Mouse (Mus musculus) lung, postnatal 25 days (tissue): ENCODE measurements around the gene Arhgef18.

Experiments used
- DNase-seq: peaks from one replicate; pipeline ENCODE4 v3.0.0; 2022; ENCODE audit warnings: low spot score

The Arhgef18 gene

DNA sequence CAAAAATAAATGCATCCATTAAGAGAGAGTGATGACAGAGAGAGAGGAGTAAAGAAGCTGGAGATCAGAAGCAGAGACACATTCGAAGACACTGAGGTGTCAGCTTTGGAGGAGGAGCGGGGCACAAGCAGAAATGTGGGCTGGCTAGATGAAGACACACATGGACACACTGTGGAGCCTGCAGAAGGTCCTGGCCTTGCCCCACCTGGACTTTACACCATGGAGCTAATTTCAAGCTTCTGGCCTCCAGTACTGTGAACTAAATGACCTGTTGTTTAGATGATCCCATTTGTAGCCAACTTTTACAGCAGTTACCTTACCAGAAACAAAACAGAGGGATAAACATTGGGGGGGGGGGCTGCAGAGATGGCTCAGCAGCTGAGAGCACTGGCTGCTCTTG lies 70.4 kb downstream of the Arhgef18 start:
- DNase-seq, result no peak

- peak; percentile 37 for DNase-seq
Observed at GRCm38 (mm10) chr8:3464309-3464708, 71.5 kb downstream of the Arhgef18 start.

GRCm38 (mm10) chr8:3467006-3467885 lies 74.4 kb downstream of the Arhgef18 start, which contains the start of gene Pex11g:
Pex11g (minus strand) TSS chr8:3467680.
- peak; percentile 99 for DNase-seq

DNA sequence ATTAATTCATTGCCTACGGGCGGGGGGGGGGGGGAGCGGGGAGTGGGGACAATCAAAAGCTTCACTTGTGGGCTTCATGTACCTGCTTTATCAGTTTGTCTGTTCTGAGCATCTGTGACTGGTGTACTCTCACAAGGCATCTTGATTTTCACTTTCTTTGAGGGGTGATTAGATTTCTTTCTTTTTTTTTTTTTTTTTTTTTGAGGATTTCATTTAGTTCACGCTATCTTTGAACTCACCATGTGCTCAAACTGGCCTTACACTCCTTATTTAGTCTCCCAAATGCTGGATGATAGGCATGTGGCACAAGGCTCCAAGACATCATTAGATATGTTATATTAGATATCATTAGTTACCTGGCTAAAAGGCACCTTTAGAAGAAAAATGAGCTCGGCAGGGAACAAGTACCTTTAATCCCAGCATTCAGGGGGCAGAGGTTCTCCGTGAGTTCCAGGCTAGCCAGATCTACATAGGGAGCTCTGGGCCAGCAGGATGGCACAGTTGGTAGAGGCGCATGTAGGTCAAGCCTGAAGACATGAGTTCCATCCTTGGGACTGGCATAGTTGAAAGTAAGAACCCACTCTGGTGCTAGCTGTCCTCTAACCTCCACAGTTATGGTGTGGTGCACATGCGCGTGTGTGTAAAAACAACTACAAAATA lies 75.2 kb downstream of the Arhgef18 start:
- no peak for DNase-seq

GRCm38 (mm10) chr8:3468838-3469237 lies 76.0 kb downstream of the Arhgef18 start:
- no peak for DNase-seq

GRCm38 (mm10) chr8:3470562-3470961 lies 77.8 kb downstream of the Arhgef18 start, which contains the start of gene Tex45:
Tex45 (plus strand) TSS chr8:3470862.
- DNase-seq, result no peak

- no peak for DNase-seq
Observed at GRCm38 (mm10) chr8:3475715-3476429, 83.1 kb downstream of the Arhgef18 start.

- DNase-seq, result no peak
Observed at GRCm38 (mm10) chr8:3480221-3480785, 87.5 kb downstream of the Arhgef18 start.

DNA sequence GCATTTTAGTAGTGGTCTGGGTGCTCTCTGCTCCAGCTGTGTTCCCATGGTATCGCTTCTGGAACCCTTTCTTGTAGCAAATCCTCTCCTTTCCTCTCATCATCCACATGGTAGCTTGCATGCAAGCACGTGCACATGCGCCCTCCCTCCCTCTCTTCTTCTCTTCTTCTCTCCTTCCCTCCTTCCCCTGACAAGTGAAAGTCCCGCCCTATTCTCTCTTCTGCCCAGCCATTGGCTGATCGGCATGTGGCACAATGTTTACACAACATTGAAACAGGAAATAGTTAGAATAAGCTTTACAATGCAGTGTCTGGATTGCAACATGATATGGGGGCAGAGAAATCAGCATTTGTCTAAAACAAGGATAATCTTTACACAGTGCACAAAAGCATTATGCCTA lies 88.8 kb downstream of the Arhgef18 start:
- peak; percentile 24 for DNase-seq

DNA sequence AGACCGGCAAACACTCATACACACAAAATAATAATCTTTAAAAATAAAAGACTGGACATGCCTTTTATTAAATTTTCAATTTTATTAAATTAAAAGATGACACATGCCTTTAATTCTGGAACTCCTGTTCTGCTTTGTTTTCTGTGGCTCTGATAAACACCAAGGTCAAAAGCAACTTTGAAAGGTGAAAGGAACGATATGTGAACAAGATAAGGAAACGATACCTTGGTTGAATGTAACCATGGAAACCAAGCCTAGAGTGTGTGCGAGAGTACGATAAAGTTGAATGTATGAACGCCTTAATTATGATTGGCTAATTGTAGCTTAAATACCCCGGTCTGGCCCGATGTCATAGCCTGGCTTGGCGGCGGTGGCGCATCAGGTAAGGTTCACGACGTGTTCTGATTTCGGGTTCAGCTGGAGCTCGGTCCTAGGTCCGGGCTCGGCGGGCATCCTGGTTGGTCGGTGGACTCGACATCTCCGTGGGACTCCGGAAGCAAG lies 89.5 kb downstream of the Arhgef18 start:
- DNase-seq, result no peak

DNA sequence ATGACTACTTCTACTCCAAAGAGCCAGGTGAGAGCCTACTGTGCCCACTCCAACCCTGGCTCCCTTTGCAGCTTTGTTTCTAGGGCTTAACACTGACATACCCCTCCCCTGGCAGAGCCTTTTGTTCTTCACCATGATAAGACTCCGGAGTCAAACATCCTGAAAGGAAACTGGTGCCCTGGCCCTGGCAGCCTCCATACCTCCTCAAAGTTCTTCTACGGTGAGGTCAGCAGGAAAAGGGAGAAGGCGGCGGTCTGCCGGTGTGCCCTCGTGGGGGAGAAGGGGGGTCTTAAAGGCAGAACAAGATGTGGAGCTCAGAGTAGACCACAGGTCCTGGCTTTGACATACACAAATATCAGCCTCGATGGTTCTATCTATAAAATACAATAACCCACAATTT lies 90.7 kb downstream of the Arhgef18 start:
- peak; percentile 40 for DNase-seq

DNA sequence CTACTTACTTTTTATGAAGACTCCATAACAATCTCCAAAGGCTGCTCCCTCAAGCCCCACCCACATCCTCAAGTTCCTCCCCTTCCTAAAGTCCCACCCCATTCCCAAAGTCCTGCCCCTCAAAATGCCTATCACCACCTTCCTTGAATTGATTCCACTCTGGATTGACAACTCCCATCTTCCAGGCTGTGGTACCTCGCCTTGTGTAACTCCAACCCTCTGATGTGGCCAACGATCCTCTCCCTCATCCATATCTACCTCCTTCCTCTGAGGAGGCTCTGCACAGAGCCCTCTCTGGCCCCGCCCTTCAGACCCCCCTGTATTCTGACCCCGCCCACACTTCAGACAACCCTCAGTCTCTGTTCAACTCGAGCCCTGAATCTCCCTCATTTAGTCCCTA lies 92.4 kb downstream of the Arhgef18 start:
- DNase-seq, result no peak

DNA sequence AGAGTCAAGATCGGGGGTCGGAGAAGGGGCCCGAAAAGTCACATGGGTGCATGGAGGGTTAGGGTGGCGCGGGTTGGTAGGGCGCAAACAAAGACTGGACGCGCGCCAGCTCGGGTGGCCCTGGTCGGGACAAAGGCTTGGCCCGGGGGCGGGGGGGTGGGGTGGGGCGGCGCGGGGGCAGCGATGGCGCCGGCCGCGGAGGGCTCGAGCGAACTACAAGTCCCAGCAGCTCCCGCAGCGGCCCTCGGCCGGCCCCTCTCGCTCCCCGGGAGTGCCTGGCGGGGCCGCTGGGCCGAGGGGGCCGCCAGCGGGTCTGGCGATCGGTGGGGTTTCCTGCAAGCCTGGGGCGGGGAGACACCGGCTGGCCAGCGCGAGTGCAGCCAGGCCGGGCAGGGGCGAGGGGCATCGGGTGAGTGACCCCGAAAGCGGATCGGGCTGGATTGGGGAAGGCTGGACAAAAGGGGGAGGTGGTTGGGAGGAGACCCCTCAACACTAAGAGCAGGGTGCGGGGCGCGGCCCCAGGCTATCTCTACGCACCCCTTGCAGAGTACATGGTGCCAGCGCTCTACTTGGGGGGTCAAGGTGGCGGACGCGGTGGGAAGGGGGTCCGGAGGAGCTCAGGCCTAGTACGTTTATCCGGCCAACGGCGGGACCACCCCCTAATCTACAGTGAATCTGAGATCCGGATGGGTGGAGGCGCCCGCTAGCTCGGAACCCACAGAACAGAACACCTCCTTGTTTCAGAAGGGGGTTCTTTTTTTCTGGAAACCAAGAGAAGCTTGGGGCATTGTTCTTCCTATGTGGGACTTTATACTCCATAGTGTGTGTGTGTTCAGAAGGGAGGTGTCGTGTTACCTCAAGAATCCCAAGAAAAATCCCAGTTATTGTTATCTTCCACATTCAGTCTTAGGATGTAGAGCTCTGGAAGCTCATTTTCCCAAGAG lies 100.4 kb downstream of the Arhgef18 start, which contains the start of gene Zfp358:
Zfp358 (plus strand) TSS at position 238 of the 944 bp plus-strand sequence.
- DNase-seq, result peak; percentile 68

- no peak for DNase-seq
Observed at GRCm38 (mm10) chr8:3493845-3494208, 101.0 kb downstream of the Arhgef18 start.

DNA sequence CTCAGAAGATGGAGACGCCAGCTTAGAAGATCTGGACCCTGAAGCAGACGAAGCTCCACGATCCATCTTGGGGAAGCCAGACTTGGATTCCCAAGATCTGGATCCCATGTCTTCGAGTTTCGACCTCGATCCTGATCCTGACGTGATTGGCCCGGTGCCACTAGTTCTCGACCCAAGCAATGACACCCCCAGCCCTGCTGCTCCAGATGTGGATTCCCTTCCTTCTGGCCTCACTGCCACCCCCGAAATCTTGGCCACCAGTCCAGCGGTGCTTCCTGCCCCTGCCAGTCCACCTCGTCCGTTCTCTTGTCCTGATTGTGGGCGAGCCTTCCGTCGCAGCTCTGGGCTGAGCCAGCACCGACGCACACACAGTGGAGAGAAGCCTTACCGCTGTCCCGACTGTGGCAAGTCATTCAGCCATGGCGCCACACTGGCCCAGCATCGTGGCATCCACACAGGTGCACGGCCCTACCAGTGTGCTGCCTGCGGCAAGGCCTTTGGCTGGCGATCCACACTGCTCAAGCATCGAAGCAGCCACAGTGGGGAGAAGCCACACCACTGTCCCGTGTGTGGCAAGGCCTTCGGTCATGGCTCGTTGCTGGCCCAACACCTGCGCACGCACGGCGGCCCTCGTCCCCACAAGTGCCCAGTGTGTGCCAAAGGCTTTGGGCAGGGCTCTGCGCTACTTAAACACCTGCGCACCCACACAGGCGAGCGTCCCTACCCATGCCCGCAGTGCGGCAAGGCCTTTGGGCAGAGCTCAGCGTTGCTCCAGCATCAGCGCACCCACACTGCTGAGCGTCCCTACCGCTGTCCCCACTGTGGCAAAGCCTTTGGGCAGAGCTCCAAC lies 103.0 kb downstream of the Arhgef18 start:
- no peak for DNase-seq

DNA sequence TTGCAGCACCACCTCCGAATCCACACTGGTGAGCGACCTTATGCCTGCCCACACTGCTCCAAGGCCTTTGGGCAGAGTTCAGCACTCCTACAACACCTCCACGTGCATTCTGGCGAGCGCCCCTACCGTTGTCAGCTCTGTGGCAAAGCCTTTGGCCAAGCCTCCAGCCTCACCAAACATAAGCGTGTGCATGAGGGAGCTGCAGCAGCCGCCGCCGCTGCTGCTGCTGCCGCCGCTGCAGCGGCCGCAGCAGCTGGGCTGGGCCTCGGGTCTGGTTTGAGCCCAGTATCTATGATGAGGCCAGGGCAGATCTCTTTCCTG lies 103.6 kb downstream of the Arhgef18 start:
- DNase-seq, result no peak

- no peak for DNase-seq
Observed at GRCm38 (mm10) chr8:3498583-3498982, 105.8 kb downstream of the Arhgef18 start.

- DNase-seq, result no peak
Observed at GRCm38 (mm10) chr8:3499751-3500150, 106.9 kb downstream of the Arhgef18 start.

GRCm38 (mm10) chr8:3500235-3501090 lies 107.7 kb downstream of the Arhgef18 start, which contains the start of gene Mcoln1:
Mcoln1 (plus strand) TSS chr8:3500457.
- peak; percentile 98 for DNase-seq
